Mouse (Mus musculus): Measurements from ENCODE around the gene Acer3. TPM values are rescaled to one million over a fixed set of nuclear protein-coding genes. Genes with fewer than 3 reads are reported as not detected.

Acer3 gene
- polyA plus RNA-seq, 1 experiment = 22.0 TPM

- peaks cover 4% of the 10 kb centered on the region; the same call in 1 of the 2 replicates for H3K4me1 ChIP-seq (ENCODE audit: control insufficient read depth, insufficient read depth, low read length)
- peak; percentile 85 for DNase-seq
- TF ChIP-seq CTCF (IDR thresholded peaks at IDR 0.05; ENCODE audit: insufficient read depth, low read length) (peak; percentile 80), POLR2A (IDR thresholded peaks at IDR 0.05; ENCODE audit: borderline replicate concordance, extremely low read depth, low read depth, low read length) (no peak)
- H3K4me3 ChIP-seq (replicated peaks; ENCODE audit: extremely low read depth, low read depth, low read length) = peak overlapping the region; percentile 68
- WGBS = under 1% methylated on average over 13 of the region's 13 CpGs
These were observed 20.5 kb upstream of the Acer3 start for GRCm38 (mm10) chr7:98341475-98341874.

GRCm38 (mm10) chr7:98340343-98340742, 19.3 kb upstream of the Acer3 start:
- H3K4me3 ChIP-seq (replicated peaks; ENCODE audit: extremely low read depth, low read depth, low read length) = no peak overlapping the region
- TF ChIP-seq CTCF (IDR thresholded peaks at IDR 0.05; ENCODE audit: insufficient read depth, low read length) (no peak), POLR2A (IDR thresholded peaks at IDR 0.05; ENCODE audit: borderline replicate concordance, extremely low read depth, low read depth, low read length) (no peak)
- 59% methylated on average over 5 of the region's 5 CpGs for WGBS
- DNase-seq = no peak
- peaks cover 4% of the 10 kb centered on the region; the same call in 1 of the 2 replicates for H3K4me1 ChIP-seq (ENCODE audit: control insufficient read depth, insufficient read depth, low read length)

GRCm38 (mm10) chr7:98333987-98334386, 13.0 kb upstream of the Acer3 start:
- H3K4me1 ChIP-seq (ENCODE audit: control insufficient read depth, insufficient read depth, low read length) = peaks cover 23% of the 10 kb centered on the region
- no peak for TF ChIP-seq CTCF (IDR thresholded peaks at IDR 0.05; ENCODE audit: insufficient read depth, low read length)
- TF ChIP-seq POLR2A (IDR thresholded peaks at IDR 0.05; ENCODE audit: borderline replicate concordance, extremely low read depth, low read depth, low read length) = no peak
- H3K4me3 ChIP-seq (replicated peaks; ENCODE audit: extremely low read depth, low read depth, low read length) = no peak overlapping the region
- DNase-seq = no peak
- 49% methylated on average over 3 of the region's 3 CpGs for WGBS

- DNase-seq = no peak
- peaks cover 23% of the 10 kb centered on the region for H3K4me1 ChIP-seq (ENCODE audit: control insufficient read depth, insufficient read depth, low read length)
- TF ChIP-seq CTCF (IDR thresholded peaks at IDR 0.05; ENCODE audit: insufficient read depth, low read length) (no peak), POLR2A (IDR thresholded peaks at IDR 0.05; ENCODE audit: borderline replicate concordance, extremely low read depth, low read depth, low read length) (no peak)
- 88% methylated on average over 5 of the region's 5 CpGs for WGBS
- no peak overlapping the region for H3K4me3 ChIP-seq (replicated peaks; ENCODE audit: extremely low read depth, low read depth, low read length)
These were observed 12.5 kb upstream of the Acer3 start for GRCm38 (mm10) chr7:98333507-98333906.

- peaks cover 23% of the 10 kb centered on the region for H3K4me1 ChIP-seq (ENCODE audit: control insufficient read depth, insufficient read depth, low read length)
- H3K4me3 ChIP-seq (replicated peaks; ENCODE audit: extremely low read depth, low read depth, low read length) = no peak overlapping the region
- TF ChIP-seq CTCF (IDR thresholded peaks at IDR 0.05; ENCODE audit: insufficient read depth, low read length) (no peak), POLR2A (IDR thresholded peaks at IDR 0.05; ENCODE audit: borderline replicate concordance, extremely low read depth, low read depth, low read length) (no peak)
- 72% methylated on average over 5 of the region's 5 CpGs for WGBS
- no peak for DNase-seq
These were observed 11.8 kb upstream of the Acer3 start for GRCm38 (mm10) chr7:98332678-98333397.

GRCm38 (mm10) chr7:98331932-98332331, 10.9 kb upstream of the Acer3 start:
- TF ChIP-seq CTCF (IDR thresholded peaks at IDR 0.05; ENCODE audit: insufficient read depth, low read length) (no peak), POLR2A (IDR thresholded peaks at IDR 0.05; ENCODE audit: borderline replicate concordance, extremely low read depth, low read depth, low read length) (no peak)
- no peak overlapping the region for H3K4me3 ChIP-seq (replicated peaks; ENCODE audit: extremely low read depth, low read depth, low read length)
- 22% methylated on average over 3 of the region's 3 CpGs for WGBS
- peaks cover 23% of the 10 kb centered on the region for H3K4me1 ChIP-seq (ENCODE audit: control insufficient read depth, insufficient read depth, low read length)
- DNase-seq = no peak

GRCm38 (mm10) chr7:98330375-98331002, 9.5 kb upstream of the Acer3 start:
- no peak for TF ChIP-seq POLR2A (IDR thresholded peaks at IDR 0.05; ENCODE audit: borderline replicate concordance, extremely low read depth, low read depth, low read length)
- no peak for TF ChIP-seq CTCF (IDR thresholded peaks at IDR 0.05; ENCODE audit: insufficient read depth, low read length)
- no peak overlapping the region for H3K4me3 ChIP-seq (replicated peaks; ENCODE audit: extremely low read depth, low read depth, low read length)
- no peak for DNase-seq
- 32% methylated on average over 2 of the region's 2 CpGs for WGBS
- peaks cover 26% of the 10 kb centered on the region for H3K4me1 ChIP-seq (ENCODE audit: control insufficient read depth, insufficient read depth, low read length)

- DNase-seq = no peak
- Histone ChIP-seq H3K4me1 (ENCODE audit: control insufficient read depth, insufficient read depth, low read length) (peaks cover 24% of the 10 kb centered on the region), H3K4me3 (replicated peaks; ENCODE audit: extremely low read depth, low read depth, low read length) (no peak overlapping the region)
- 43% methylated on average over 7 of the region's 7 CpGs for WGBS
- TF ChIP-seq POLR2A (IDR thresholded peaks at IDR 0.05; ENCODE audit: borderline replicate concordance, extremely low read depth, low read depth, low read length) = no peak
- TF ChIP-seq CTCF (IDR thresholded peaks at IDR 0.05; ENCODE audit: insufficient read depth, low read length) = no peak
These were observed 8.8 kb upstream of the Acer3 start for GRCm38 (mm10) chr7:98329651-98330374.

GRCm38 (mm10) chr7:98328311-98328710, 7.3 kb upstream of the Acer3 start:
- DNase-seq = no peak
- Histone ChIP-seq H3K4me3 (replicated peaks; ENCODE audit: extremely low read depth, low read depth, low read length) (no peak overlapping the region), H3K4me1 (ENCODE audit: control insufficient read depth, insufficient read depth, low read length) (peaks cover 25% of the 10 kb centered on the region)
- TF ChIP-seq CTCF (IDR thresholded peaks at IDR 0.05; ENCODE audit: insufficient read depth, low read length) (no peak), POLR2A (IDR thresholded peaks at IDR 0.05; ENCODE audit: borderline replicate concordance, extremely low read depth, low read depth, low read length) (no peak)
- 39% methylated on average over 2 of the region's 2 CpGs for WGBS
